ENCODE assay signal across 10 mouse cellular contexts in genomic region chr1:153191943-153192329, GRCm38 (mm10). TPM values are rescaled to one million over a fixed set of nuclear protein-coding genes. Genes with fewer than 3 reads are reported as not detected.
DNase-seq lines count a peak whose midpoint lies in the region; ATAC-seq lines count a peak whose summit lies in the region.
"Had no signal": no experiment of that assay in that cellular context is flagged by ENCODE, and none has a peak within 500 bp of the region (broad histone marks: within the 10 kb centered on the region; RNA-seq: fewer than 3 reads in every experiment).

No protein-coding gene starts in this region.

- WGBS in hindbrain, embryonic 15.5 days: 4% methylated on average over 5 of the region's 5 CpGs

- H3K4me1 ChIP-seq in hindbrain, embryonic 15.5 days (replicated peaks): peaks cover 15% of the 10 kb centered on the region; the same call in 1 of the 2 replicates
- H3K4me1 ChIP-seq: liver, embryonic 15.5 days had no signal

- intact Hi-C loops in left cerebral cortex, postnatal 14 days (cut with DNase I): no loop called here

- peak overlapping the region; percentile 45; the same call in 1 of the 2 replicates for H3K27ac ChIP-seq in hindbrain, embryonic 15.5 days (replicated peaks)
- H3K27ac ChIP-seq: liver, embryonic 15.5 days had no signal

- peaks cover 8% of the 10 kb centered on the region for H3K27me3 ChIP-seq in hindbrain, embryonic 15.5 days

- no peak overlapping the region for H3K4me3 ChIP-seq in hindbrain, embryonic 15.5 days
- H3K4me3 ChIP-seq: liver, embryonic 15.5 days had no signal

- H3K9ac ChIP-seq in hindbrain, embryonic 15.5 days: no peak overlapping the region
- H3K9ac ChIP-seq: liver, embryonic 15.5 days had no signal

- DNase-seq in cerebellum, postnatal 10 days: peak; percentile 80 to 81
- no peak for DNase-seq in cerebellum, adult 8-10 months
- DNase-seq in urinary bladder, postnatal 4 days (ENCODE audit: low spot score in 2 of 2): peak; percentile 43 to 75
- no peak for DNase-seq in urinary bladder, postnatal 10 days (ENCODE audit: low spot score)
- peak; percentile 75 to 77 for DNase-seq in left cerebral cortex, postnatal 14 days (ENCODE audit: low spot score in 2 of 2)
- peak; percentile 65 for DNase-seq in right cerebral cortex, postnatal 14 days

- H3K9me3 ChIP-seq in hindbrain, embryonic 15.5 days: no peaks in the 10 kb centered on the region
- H3K9me3 ChIP-seq: liver, embryonic 15.5 days had no signal

- peak overlapping the region; percentile 14 for H3K4me2 ChIP-seq in hindbrain, embryonic 15.5 days
- H3K4me2 ChIP-seq: liver, embryonic 15.5 days had no signal

- peak; percentile 74 for ATAC-seq in hindbrain, embryonic 15.5 days (ENCODE audit: low FRiP score, low read depth)
- no peak for ATAC-seq in monocyte, adult 5-6 weeks (replicated peaks; ENCODE audit: insufficient number of reproducible peaks, low FRiP score, low TSS enrichment, poor library complexity, severe bottlenecking)

- no peaks in the 10 kb centered on the region for H3K36me3 ChIP-seq in hindbrain, embryonic 15.5 days
- H3K36me3 ChIP-seq: liver, embryonic 15.5 days had no signal

RNA-seq across cellular contexts. Expression of gene Lamc2, which starts 5.7 kb away (rescaled TPM):
- 1.8 and 2.8 TPM in 2 replicates for polyA plus RNA-seq in hindbrain, embryonic 15.5 days (2015; fragmentation: Nextera tagmentation; extraction: Ambion mirVana)
- 1 to 10 TPM; 2.8 to 6.2 TPM for total RNA-seq in left cerebral cortex, postnatal 14 days (2021)
- total RNA-seq in monocyte, adult 5-6 weeks (2017): not detected in 3 replicates
- total RNA-seq: common myeloid progenitor, adult 5-6 weeks had no signal

Comparison
In these comparisons a context has a peak if more than half of its experiments do, and no peak if none do; other contexts are left out.
1. DNase-seq: peak in cerebellum, postnatal 10 days (2 of 2), urinary bladder, postnatal 4 days (2 of 2), left cerebral cortex, postnatal 14 days (2 of 2) and right cerebral cortex, postnatal 14 days (single experiment); none in cerebellum, adult 8-10 months (single experiment) and urinary bladder, postnatal 10 days (single experiment).